Mouse (Mus musculus): ENCODE results near the gene Gm28961.
"Not testable (repeated sequence)": the region's sequence is repeated elsewhere in the genome, so short reads cannot be mapped to it uniquely, and the experiment has no call there.

The Gm28961 gene

GRCm38 (mm10) chrY:57705397-57705796, at the start of gene Gm28961:
Gene Gm28961 (plus strand): TSS chrY:57705697.
- DNase-seq (ENCODE audit: low spot score), result not testable (repeated sequence)
